Mouse (Mus musculus) urinary bladder, adult 2 months (tissue): ENCODE data around the gene Elmo3. TPM values are rescaled to one million over a fixed set of nuclear protein-coding genes. Genes with fewer than 3 reads are reported as not detected.
A peak's percentile ranks its signal among the peaks of the same experiment; 100 is the strongest.

ENCODE experiments used
- DNase-seq: peaks from one replicate; pipeline ENCODE4 v3.0.0; 2022; ENCODE audit warnings: low spot score
- polyA plus RNA-seq: library from polyadenylated mRNA; depleted of rRNA; stranded (reverse); fragments of >200 nt; gene quantifications from 2 replicates; pipeline ENCODE4 v1.2.3, GENCODE M21; 2012

Gene Elmo3
- polyA plus RNA-seq, 1 experiment, result 29.0 TPM

DNA sequence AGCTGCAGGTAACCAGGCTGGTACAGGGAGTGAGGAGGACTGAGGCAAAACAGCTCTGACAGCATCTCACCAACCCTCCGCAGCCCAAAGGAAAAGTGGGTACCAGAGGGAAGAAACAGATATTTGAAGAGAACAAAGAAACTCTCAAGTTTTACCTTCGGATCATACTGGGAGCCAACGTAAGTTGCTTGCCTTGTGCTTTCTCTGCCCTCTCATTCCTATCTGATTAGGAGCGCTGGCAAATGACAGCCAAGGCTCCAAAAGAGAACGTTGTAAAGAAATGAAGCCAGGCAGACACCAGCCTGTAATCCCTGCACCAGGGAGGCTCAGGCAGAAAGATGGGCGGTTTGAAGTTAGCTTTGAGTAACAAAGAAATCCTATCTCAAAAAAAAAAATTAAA is 21.6 kb downstream of the Elmo3 start:
- no peak for DNase-seq

- DNase-seq, result no peak
These were observed 24.9 kb downstream of the Elmo3 start for GRCm38 (mm10) chr8:105330325-105330724.

GRCm38 (mm10) chr8:105331469-105331868 is 26.1 kb downstream of the Elmo3 start:
- no peak for DNase-seq

GRCm38 (mm10) chr8:105331931-105332330 is 26.5 kb downstream of the Elmo3 start:
- no peak for DNase-seq

- DNase-seq, result no peak
These were observed 27.1 kb downstream of the Elmo3 start for GRCm38 (mm10) chr8:105332523-105332922.

- DNase-seq, result no peak
These were observed 31.2 kb downstream of the Elmo3 start for GRCm38 (mm10) chr8:105336373-105337130.

GRCm38 (mm10) chr8:105338992-105339391 is 33.6 kb downstream of the Elmo3 start:
- DNase-seq, result no peak

GRCm38 (mm10) chr8:105339886-105340635 is 34.7 kb downstream of the Elmo3 start:
- no peak for DNase-seq

DNA sequence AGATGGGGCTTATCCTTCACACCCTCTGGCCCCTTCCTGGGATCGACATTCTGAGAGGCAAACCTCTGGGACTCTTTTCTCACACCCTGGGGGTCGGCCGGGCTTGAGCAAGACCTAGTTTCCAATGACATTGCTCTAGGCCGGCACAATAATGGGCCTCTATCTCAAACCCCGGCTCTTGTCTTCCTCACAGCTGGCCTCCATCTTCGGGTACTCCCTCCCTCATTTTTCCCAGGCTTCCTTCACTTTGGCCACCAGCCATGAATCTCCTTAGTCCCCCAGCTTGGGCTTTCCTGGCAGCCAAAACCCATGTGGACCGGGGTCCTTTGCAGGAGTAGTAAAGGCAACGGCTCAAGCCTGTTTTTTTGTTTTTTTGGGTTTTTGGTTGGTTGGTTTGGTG is 36.0 kb downstream of the Elmo3 start:
- no peak for DNase-seq

GRCm38 (mm10) chr8:105342768-105343167 is 37.4 kb downstream of the Elmo3 start:
- DNase-seq, result no peak

GRCm38 (mm10) chr8:105343791-105344574 is 38.6 kb downstream of the Elmo3 start:
- no peak for DNase-seq

- no peak for DNase-seq
These were observed 39.9 kb downstream of the Elmo3 start for GRCm38 (mm10) chr8:105345061-105345975.

GRCm38 (mm10) chr8:105346611-105347427 is 41.4 kb downstream of the Elmo3 start:
- DNase-seq, result peak; percentile 61

GRCm38 (mm10) chr8:105347428-105348221 is 42.2 kb downstream of the Elmo3 start, which contains the start of gene Fhod1:
TSS of gene Fhod1 (minus strand) at chr8:105347953.
- peak; percentile 78 for DNase-seq

DNA sequence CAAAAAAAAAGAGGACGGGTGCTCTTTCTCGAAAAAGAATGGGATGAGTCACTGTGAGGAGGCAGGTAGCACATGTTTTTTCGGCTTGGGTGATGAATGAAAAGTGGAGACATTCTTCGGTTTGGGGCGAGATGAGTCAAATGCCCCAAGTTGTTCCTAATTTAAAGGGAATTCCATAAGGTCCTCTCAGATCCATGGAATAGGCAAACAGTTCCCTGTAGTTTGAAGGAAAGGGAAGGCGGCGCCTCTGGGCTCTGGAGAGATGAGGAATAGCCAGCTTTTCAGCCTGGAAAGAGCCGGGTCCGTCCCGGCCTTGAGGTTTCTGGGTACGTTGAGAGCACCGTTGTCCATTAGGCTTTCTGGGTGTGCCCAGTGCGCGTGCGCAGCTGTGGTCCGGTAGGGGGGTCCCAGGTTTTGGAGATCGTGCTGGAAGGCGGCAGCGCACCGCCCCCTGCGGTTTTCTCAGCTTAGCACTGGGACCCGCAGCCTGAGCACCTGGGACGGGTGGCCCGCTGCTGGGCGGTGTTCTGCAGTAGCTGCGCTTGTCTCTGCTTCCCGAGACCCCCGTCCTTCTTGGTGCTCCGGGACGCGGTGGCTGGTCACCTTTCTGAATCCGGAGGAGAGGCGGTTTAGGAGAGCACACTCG is 43.2 kb downstream of the Elmo3 start, which contains the start of gene Slc9a5:
TSS of gene Slc9a5 (plus strand) at position 394 of the 646 bp plus-strand sequence.
- no peak for DNase-seq

DNA sequence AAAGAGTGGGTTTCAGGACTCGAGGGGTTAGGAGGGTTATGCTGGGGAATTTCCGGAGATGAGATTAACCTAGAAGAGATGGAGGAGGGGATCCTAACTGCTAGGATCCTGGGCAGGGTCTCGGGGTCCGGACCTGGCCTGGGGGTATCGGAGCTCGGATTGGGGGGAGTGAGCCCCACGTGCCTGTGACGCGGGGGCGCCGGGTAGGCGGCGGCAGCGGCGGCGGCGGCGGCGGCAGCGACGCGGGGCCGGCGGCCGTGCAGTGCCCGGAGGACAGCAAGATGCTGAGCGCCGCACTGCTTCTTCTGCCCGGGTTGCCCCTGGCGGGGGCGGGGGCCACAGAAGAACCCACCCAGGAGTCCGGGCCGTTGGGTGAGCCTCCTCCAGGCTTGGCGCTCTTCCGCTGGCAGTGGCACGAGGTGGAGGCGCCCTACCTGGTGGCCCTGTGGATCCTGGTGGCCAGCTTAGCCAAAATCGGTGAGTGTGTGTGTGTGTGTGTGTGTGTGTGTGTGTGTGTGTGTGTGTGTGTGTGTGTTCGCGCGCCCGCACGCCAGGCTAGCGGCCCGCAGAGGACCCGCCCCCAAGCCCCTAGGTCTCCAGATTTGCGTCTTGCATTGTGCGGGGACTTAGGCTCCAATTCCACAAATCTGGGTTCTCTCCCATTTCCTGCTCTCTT is 43.8 kb downstream of the Elmo3 start:
- DNase-seq, result no peak

- DNase-seq, result no peak
These were observed 44.8 kb downstream of the Elmo3 start for GRCm38 (mm10) chr8:105350186-105350585.

- DNase-seq, result no peak
These were observed 48.3 kb downstream of the Elmo3 start for GRCm38 (mm10) chr8:105353583-105354135.
